Mouse (Mus musculus) kidney, adult 2 months (tissue): Measurements from ENCODE around the gene Atp2b2.
A peak's percentile ranks its signal among the peaks of the same experiment; 100 is the strongest.

ENCODE experiments used
- CTCF ChIP-seq: fragments of 200-500 bp; conservative IDR thresholded peaks from 2 replicates; pipeline ENCODE4 v1.5.1; 2011; ENCODE audit warnings: low read depth, mild to moderate bottlenecking, control low read depth, low read length, moderate library complexity, mixed read lengths; ENCODE audit not compliant: insufficient read depth, insufficient read length
- POLR2A ChIP-seq: fragments of 200-500 bp; IDR thresholded peaks from one replicate; pipeline ENCODE4 v1.6.1; 2011; ENCODE audit warnings: low read depth, low read length, control low read depth

DNA sequence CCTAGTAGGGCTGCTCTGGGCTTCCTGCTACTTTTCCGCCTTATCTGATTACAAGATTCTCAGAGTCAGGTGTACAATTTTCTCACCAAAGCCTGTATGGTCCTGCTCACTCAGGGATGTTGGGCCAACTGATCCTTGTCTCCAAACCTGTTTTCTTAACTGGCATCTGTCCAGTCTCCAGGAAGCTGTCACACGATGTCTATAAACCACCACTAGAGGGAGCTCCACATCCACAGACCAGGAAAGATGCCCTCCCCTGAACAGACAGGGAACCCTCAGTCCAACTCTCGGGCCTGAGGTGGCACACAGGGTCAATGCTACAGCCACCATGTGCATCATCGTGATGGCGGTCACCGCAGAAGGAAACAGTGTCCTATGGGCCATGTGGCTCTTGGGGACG lies 280.8 kb downstream of the Atp2b2 start:
- TF ChIP-seq CTCF (peak; percentile 92), POLR2A (no peak)
